Mouse (Mus musculus): ENCODE results near the gene Cdk11b.
"Not testable (repeated sequence)": the region's sequence is repeated elsewhere in the genome, so short reads cannot be mapped to it uniquely, and the experiment has no call there.

Cdk11b gene

DNA sequence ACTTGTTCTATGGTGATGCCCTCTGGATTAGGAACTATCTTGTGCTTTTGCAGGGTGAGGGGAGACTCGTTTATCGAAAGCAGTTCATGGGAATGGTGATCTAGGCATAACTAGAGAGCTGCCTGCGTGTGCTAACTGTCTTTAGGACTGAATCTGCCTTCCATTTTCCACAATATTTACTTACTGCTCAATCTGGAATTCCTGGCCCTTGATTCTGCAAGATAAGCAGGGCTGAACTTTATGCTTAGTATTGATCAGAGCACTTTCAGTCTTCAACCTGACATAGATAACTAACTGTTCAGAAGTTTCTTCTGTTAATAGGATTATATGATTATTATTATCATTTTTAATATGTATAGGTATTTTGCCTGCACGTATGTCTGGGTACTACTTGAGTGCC lies 19.5 kb upstream of the Cdk11b start:
- no peak for DNase-seq (ENCODE audit: extremely low spot score, low read depth, low spot score)

DNA sequence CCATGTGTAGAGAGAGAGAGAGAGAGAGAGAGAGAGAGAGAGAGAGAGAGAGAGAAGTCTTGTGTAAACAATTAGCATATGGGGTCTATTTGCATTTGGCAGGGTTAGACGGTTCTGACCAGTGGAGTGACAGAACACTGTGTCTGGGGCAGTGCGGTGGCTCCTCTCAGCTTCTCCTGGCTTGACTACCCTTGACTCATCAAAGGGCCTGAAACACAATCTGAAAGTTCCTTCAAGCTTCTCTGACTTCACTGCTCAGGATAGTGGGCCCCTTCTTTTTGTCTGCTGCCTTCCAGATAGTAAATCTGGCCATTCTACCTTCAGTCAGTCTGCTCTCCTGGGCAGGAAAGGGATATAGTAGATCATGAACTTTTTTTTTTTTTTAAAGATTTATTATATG lies 17.8 kb upstream of the Cdk11b start:
- no peak for DNase-seq (ENCODE audit: extremely low spot score, low read depth, low spot score)

- no peak for DNase-seq (ENCODE audit: extremely low spot score, low read depth, low spot score)
Observed at GRCm38 (mm10) chr4:155611860-155612259, 12.8 kb upstream of the Cdk11b start.

GRCm38 (mm10) chr4:155613264-155613663 lies 11.4 kb upstream of the Cdk11b start:
- no peak for DNase-seq (ENCODE audit: extremely low spot score, low read depth, low spot score)

DNA sequence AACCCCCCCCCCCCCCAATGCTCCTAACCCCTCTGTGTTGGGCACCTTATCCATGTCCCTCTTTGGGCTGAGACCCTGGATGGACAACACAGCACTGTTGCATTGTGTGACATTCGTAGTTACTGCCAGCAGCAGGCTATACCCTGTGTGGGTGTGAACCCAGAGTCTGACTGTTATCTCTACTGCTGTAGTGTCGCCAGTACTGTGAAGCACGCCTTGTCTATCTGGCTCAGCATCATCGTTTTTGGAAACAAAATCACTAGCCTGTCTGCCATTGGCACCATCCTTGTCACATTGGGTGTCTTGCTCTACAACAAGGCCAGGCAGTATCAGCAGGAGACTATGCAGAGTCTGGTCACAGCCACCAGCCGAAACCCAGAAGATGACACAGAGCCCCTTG lies 6.3 kb upstream of the Cdk11b start:
- DNase-seq (ENCODE audit: extremely low spot score, low read depth, low spot score): no peak

DNA sequence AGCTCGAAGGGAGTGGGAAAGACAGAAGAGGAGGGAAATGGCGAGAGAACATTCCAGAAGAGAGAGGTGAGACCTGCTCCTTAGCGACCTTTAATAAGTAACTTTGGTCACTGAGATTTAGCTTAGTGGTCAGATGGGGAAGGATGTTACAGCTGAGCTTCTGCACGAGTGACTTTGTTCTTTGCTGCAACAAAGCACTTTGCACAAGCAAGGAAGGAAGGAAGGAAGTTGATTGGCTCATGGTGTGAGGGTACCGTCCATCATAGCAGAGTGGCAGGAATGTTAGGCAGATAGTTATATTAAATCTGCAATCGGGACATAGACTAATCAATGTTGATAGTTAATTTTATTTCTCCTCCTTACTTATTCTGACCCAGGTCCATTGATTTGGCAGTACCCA lies 5.6 kb downstream of the Cdk11b start:
- DNase-seq (ENCODE audit: extremely low spot score, low read depth, low spot score): no peak

DNA sequence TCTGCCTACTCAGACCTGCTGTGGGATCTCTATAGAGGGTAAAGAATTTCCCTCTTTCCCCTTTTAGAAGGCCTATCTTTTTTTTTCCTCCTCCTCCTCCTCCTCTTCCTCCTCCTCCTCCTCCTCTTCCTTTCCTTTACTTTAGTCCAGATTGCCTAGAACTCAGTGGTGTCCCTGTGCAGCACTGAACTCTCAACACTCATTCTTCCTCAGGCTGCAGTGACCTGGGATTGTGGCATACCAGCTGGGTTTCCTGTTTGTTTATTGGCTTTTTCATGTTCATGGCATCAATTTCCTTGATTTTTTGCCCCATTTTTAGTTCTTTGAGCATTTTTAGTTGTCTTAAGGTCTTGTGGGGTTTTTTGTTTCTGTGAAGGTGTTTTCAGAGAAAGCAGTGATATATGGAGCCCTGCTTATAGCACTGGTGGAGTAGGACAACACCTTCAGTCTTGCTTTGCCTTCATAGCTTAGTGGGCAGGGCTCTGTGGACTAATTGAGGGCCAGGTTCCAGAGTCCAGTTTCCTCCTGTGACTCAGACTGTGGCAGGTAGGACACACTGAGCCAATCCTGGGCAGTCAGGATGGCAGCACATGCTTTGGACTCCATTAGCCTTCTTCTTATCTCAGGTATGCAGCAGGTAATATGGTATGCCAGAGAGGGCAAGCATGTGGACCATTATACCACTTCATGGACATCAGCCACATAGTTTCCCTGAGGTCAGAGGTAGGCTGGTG lies 11.3 kb downstream of the Cdk11b start:
- DNase-seq (ENCODE audit: extremely low spot score, low read depth, low spot score): no peak

- no peak for DNase-seq (ENCODE audit: extremely low spot score, low read depth, low spot score)
Observed at GRCm38 (mm10) chr4:155643531-155643930, 18.9 kb downstream of the Cdk11b start.

GRCm38 (mm10) chr4:155645308-155645707 lies 20.7 kb downstream of the Cdk11b start, which contains the start of gene Gm10563:
Gm10563 (minus strand) TSS chr4:155645408.
- not testable (repeated sequence) for DNase-seq (ENCODE audit: extremely low spot score, low read depth, low spot score)

DNA sequence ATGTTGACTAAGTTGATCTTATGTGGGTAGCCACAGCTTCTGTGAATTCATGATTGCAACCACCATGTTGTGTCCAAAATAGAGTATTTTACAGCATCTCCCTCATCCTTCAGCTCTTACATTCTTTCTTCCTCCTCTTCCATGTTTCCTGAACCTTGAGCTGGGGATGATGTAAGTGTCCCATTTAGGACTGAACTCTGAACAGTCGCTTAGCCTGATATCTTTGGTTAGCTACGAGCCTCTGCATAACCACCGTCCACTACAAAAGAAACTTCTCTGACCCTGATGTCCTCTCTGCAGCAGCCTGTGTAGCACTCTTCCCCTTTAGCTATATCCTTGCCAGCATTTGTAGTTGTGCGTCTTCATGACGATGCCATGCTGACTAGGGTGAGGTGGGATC lies 21.1 kb downstream of the Cdk11b start:
- DNase-seq (ENCODE audit: extremely low spot score, low read depth, low spot score): no peak

DNA sequence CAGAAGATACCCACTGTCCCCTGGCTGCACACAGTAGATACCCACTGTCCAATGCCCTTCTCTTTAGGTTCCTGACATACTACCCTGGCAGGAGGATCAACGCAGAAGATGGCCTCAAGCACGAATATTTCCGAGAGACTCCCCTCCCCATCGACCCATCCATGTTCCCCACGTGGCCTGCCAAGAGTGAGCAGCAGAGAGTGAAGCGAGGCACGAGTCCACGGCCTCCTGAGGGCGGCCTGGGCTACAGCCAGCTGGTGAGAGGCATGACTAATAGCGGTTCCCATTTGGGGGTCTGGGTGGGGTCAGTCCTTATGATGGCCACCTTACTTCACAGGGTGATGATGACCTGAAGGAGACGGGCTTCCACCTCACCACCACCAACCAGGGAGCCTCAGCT lies 24.7 kb downstream of the Cdk11b start:
- no peak for DNase-seq (ENCODE audit: extremely low spot score, low read depth, low spot score)

DNA sequence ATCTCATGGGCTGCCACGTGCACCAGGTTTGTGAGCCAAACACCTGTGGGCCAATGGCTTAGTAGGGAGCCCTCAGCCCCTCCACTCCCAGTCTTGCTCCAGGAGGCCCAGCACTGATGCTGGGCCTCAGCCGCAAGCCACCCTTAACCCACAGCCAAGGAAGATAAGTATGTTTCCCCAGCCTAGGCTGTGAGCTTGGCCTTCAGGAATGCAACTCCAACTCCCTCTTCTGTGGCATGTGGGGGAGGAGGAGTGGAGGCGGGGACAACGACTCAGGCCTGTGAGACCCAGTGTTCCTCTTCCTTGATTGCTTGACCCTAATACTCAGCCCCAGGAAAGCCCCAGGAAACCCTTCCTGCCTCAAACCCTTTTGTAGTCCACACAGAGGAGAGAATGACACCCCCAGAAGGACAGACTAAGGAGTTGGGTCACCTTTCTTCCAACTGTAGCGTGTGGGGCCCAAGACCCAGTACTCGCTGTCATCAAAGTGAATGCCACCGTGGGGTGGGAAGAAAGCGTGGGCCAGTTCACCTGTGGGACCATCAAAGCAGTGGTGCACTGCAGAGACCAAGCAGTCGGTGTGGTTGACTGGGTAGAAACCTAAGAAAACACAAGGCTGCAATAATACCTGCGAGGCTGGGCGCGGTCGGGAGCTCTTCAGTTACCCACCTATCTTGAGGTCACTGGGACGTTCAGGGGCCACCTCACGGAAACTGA lies 27.1 kb downstream of the Cdk11b start:
- DNase-seq (ENCODE audit: extremely low spot score, low read depth, low spot score): no peak

- no peak for DNase-seq (ENCODE audit: extremely low spot score, low read depth, low spot score)
Observed at GRCm38 (mm10) chr4:155652283-155653085, 27.8 kb downstream of the Cdk11b start.

GRCm38 (mm10) chr4:155653086-155653450 lies 28.4 kb downstream of the Cdk11b start, which contains the start of gene Mmp23:
Mmp23 (minus strand) TSS chr4:155653384.
- no peak for DNase-seq (ENCODE audit: extremely low spot score, low read depth, low spot score)

DNA sequence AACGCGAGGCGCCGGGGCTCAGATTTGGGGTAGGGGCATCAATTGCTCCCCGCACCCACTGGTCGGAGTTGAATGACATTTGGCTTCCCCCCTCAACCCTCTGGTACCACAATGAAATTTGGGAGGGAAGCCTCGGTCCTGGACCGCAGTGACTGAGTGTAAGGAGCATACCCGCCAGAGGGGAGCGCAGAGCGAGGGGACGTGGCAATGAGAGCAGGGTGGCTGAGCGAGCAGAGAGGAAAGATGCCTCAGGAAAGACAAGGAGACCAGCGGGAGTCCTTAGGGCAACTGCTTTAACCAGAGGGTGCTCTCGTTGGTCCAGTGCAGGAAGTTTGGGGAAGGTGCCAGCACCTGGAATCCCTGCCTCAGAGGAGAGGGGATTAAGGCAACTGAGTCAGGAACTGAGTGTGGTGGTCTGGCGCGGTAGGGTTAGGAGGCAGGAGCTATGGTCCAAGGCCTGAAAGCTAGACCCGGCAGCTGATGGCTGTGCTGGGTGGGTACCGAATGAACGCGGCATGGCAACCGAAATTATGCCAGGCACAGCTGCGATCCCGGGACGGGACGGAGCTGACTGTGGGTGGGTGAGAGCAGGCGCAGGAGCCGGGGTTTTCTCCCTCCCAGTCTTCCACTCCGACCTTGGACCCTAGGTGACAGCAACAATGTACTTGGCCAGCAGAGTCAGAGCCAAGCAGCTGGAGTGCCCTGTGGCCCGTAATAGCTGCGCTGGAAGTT lies 29.0 kb downstream of the Cdk11b start:
- DNase-seq (ENCODE audit: extremely low spot score, low read depth, low spot score): no peak

GRCm38 (mm10) chr4:155654183-155654455 lies 29.5 kb downstream of the Cdk11b start:
- DNase-seq (ENCODE audit: extremely low spot score, low read depth, low spot score): no peak

DNA sequence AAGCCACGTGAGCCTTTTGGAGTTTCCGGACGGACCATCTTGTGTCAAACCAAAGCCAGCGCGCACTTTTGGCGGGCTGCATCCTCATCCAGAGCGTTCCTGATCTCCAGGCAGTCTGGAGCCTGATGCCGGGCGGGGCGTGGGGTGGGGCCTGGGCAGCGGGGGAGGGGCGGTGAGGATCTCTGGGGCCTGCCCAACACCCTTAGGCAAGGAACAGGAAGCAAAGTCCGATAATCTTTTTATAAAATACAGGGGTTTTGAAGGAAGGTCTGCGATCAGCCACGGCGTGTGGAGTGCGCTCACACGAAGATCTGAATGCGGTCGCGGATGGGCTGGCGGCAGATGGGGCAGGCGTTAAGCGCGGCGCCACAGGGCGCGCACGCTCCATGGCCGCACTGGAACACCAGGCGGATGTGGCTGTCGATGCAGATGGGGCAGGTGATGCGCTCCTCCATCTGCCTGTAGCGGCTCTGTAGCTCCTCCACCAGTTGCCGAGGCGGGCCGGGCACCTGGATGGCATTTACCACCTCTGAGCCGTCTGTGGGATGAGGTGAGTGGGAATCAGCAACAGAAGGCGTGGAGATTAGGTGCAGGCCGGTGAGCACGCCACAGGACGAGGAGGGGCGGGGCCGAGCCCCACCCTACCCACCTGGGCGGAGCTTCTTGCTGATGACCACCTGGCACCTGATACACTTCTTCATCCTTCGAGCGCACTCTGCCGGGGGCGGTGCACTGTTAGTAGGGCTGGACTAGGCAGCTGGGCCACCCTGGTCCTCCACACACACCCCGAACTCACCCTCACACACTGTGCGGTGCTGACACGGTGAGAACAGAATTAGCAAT lies 30.0 kb downstream of the Cdk11b start:
- DNase-seq (ENCODE audit: extremely low spot score, low read depth, low spot score): no peak

DNA sequence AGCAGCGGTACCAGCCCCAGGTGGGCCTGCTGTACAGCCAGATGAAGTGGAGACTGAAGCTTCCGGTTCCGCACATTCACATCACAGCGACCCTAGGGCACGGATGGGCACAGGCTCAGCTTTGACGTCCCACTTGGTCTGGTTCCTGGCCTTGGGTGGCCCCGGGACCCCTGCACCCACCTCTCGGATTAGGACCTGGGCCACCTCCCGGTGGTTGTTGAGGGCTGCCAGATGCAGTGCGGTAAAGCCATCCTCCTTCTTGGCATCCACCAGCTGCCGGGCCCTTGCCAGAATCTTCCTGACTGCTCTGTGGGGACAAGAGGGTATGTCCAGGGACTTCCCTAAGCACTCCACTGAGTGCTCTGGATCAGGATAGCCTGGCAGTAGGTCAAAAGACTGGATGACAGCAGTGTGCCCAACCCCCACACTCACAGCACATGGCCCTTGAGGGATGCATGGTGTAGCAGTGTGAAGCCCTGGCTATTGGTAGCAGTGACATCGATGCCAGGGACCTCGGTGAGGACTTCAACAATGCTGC lies 31.6 kb downstream of the Cdk11b start:
- DNase-seq (ENCODE audit: extremely low spot score, low read depth, low spot score): no peak

DNA sequence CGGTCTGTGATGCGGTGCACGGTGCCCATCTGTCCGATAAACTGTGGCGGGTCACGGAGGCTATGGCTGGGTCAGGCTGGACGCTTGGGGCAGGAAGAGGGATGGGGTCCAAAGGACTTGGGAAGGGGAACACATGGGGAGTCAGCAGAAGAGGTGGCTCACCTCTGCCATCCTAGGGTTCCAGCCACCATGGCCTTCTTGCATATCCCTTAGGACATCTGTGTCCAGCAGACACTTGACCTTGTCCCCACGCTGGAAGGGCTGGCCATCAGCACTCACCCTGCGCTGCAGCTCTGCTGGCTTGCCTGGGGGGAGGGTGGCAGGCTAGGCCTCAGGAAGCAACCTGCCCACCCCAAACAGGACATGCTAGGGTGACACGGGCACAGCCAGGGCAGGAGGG lies 34.3 kb downstream of the Cdk11b start:
- DNase-seq (ENCODE audit: extremely low spot score, low read depth, low spot score): no peak

DNA sequence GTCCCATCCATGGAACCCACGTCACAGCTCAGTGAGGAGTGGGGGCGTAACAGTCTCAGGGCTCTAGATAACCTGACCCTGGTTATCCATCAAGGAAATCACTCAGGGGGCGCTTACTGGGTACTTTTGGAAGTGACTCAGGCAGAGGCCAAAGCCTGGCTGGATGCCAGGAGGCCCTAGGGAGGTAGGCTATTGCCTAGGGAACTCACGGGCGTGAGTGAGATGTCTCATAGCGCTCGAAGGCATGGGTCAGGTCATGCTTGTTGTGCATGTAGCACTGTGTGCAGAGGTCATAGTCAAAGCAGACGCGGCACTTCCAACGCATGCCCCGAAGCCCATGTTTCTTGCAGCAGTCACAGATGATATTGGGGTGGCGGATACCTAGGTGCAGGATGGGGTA lies 36.0 kb downstream of the Cdk11b start:
- DNase-seq (ENCODE audit: extremely low spot score, low read depth, low spot score): no peak
